Mouse (Mus musculus) CD8-positive naive resting alpha-beta T cell, adult 2 months (primary cell): ENCODE data around the gene Scarb1.

Experiments used
- DNase-seq, 2 experiments: peaks; one replicate each; pipeline ENCODE4 v3.0.0; 2022; ENCODE audit warnings: low read depth in 2 of 2, low spot score in 2 of 2

The Scarb1 gene

DNA sequence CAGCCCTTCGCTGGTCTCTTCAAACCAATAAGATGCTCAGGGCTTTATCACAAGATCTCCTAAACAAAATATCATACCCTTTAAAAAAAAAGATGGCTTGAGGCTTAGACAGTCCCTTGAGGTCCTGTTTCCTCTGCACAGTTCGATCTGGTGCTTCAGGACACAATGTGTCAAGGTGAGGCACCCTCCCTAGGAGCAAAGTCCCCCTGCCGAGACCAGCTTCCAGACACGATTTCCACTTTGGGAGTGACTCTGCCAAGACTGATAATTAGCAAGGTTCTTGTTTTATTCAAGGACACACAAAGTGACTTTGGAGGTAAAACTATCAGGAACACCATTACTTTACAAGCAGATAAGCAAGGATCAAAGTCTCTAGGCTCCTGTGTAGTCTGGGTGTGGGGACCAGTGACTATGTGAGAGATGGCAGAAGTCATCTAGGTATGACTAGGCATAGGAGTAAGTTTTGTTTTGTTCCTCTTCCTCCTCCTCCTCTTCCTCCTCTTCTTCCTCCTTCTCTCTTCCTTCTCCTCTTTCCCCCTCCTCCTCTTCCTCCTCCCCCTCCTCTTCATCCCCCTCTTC lies 24.0 kb upstream of the Scarb1 start:
- DNase-seq = no peak

GRCm38 (mm10) chr5:125363894-125364293 lies 23.0 kb upstream of the Scarb1 start:
- no peak for DNase-seq

- no peak for DNase-seq
Measured at GRCm38 (mm10) chr5:125360981-125361510, 20.2 kb upstream of the Scarb1 start.

- no peak for DNase-seq
Measured at GRCm38 (mm10) chr5:125360566-125360965, 19.7 kb upstream of the Scarb1 start.

GRCm38 (mm10) chr5:125358270-125358608 lies 17.3 kb upstream of the Scarb1 start:
- DNase-seq = no peak

DNA sequence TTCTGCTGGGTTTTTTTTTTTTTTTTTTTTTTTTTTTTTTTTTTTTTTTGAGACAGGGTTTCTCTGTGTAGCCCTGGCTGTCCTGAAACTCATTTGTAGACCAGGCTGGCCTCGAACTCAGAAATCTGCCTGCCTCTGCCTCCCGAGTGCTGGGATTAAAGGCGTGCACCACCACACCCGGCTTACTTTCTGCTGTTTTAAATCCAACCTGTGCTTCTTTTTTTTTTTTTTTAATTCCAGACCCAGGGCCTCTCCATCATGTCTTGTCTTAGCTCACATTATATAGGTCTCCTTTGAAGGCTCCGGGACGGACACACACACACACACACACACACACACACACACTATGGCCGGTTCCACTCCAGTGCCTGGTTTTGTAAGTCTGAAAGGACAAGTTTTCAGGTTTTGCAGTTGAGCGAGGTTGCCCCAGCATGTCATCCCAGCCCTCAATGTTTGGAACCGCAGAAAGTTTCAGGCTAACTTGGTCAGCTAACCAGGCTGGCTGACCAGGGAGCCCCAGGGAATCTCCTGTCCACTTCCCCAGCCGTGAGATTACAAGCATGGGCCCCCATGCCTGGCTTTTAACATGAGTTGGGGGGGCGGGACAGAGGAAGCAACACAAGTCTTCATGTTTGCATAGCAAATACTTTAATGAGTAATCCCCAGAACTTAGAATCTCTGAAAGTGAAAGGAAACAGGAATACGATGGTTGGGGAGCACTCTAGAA lies 16.8 kb upstream of the Scarb1 start:
- no peak for DNase-seq

DNA sequence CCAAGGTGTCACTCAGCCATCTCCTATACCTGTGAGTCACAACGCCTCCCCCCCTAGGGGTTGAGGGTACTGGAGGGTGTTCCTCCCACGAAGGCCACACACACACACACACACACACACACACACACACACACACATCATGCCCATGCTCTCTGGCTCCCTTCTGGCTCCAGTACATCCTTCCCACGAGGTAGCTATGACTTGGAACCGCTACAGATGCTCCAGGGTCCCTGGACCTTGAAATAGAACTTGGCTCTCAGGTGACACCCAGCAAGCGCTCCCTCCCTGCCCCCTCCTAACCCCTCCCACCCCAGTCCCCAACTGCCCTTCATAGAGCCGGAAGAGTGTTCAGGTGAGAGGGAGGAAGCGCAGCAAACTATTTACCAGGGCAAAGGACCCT lies 14.8 kb upstream of the Scarb1 start:
- no peak for DNase-seq

DNA sequence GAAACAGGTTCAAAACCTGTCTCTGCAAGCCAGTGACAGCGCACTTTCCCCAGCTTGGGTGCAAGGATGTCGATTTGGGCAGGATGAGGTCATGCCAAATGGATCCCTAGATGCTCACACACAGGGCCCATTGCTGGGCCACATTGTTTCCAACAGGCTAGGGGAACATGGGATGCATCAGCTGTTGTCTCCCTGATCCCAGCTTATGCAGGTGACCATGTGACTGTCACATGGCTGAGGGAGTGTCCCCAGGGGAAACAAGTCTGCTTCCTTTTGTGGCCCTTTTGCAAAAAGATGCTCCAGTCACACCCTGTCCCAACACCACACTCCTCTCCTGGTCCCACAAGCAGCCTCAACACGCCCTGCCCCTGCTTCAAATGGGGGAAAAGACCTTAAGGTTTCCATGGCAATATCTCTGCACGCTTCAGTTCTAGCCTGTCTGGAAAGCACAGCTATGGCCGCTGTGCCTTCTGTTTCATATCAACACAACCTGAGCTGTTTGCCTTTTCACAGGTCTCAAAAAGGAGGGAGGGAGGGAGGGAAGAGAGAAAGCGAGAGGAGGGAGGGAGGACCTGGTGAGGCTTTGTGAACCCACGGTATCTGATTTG lies 14.1 kb upstream of the Scarb1 start:
- DNase-seq = no peak

DNA sequence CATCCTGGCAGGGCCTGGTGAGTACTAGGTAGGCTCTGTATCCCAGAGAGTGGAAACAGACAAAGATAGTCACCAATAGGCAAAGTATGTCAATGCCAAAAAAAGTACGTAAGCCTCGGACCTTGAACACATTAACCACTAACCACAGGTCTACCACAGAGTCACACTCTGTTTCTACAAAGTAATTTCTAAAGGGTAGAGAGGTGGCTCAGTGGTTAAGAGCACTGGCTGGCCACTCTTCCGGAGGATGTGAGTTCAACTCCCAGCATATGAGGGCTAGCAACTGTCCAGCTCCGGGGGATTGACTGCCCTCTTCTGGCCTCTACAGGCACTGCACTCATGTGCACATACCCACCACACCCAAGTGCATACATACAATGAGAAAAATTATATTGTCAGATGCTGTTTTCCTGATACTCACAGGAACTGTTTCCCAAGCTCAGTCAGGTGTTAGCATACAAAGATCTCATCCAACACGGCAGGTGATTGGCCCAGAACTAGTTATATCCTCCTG lies 11.9 kb upstream of the Scarb1 start:
- DNase-seq = no peak

- DNase-seq = no peak
Measured at GRCm38 (mm10) chr5:125351939-125352338, 11.0 kb upstream of the Scarb1 start.

DNA sequence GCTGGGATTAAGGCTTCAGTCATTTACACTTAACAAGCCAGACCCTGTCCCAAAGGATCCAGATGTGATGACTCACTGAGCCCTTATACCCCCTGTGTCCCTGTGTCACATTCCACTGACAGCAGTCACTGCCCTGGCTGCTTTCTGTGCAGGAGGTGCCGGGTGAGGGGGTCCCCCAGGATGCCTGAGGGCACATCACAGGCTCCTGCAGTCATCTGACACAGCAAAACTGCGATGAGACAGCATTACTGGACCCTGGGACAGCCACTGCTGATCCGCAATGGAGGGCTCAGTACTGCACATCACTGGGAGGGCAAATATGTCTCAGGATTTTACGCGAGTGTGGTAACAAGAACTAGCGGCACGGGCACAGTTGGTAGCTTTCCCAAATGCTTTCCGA lies 10.2 kb upstream of the Scarb1 start:
- no peak for DNase-seq

GRCm38 (mm10) chr5:125349391-125349790 lies 8.5 kb upstream of the Scarb1 start:
- no peak for DNase-seq

GRCm38 (mm10) chr5:125348487-125348886 lies 7.6 kb upstream of the Scarb1 start:
- peak; percentile 45 to 64 for DNase-seq

DNA sequence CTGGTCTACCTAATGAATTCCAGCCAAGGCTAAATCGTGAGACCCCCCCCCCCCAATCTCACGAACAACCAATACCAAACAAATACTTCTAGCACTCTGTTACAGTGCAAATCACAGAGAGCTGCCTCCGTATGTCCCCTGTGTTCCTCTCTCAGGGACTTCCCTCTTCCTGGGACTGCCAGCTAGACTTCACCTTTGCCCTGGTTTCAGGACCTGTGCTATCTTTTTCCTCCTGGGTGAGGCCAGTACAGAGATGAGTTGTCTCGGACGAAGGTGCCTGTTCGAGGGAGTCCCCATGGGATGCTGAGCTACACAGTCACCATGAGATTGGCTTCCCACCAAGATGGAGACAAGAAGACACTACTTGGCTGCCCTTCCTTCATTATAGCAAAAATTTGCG lies 7.2 kb upstream of the Scarb1 start:
- DNase-seq = no peak

DNA sequence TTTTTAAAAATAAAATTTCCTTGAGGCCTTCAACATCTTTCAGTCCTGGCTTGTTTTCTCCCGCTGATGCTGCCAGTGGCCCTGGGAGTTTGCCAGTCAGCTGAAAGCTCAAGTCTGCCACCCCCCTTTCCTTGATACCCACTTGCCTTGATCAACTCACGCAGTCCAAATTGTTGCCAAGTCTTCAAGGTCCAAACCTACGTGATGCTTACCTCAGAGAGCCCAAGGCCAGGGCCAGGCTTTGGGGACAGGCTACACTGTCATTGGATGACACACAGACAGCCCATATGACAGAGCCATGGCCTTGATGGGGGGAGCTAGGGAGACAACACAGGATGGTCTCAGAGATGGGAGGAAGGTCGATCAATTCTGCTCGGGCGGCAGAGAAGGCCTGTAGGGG lies 3.4 kb upstream of the Scarb1 start:
- DNase-seq = no peak

- no peak for DNase-seq
Measured at GRCm38 (mm10) chr5:125341459-125342090, 681 bp upstream of the Scarb1 start.

DNA sequence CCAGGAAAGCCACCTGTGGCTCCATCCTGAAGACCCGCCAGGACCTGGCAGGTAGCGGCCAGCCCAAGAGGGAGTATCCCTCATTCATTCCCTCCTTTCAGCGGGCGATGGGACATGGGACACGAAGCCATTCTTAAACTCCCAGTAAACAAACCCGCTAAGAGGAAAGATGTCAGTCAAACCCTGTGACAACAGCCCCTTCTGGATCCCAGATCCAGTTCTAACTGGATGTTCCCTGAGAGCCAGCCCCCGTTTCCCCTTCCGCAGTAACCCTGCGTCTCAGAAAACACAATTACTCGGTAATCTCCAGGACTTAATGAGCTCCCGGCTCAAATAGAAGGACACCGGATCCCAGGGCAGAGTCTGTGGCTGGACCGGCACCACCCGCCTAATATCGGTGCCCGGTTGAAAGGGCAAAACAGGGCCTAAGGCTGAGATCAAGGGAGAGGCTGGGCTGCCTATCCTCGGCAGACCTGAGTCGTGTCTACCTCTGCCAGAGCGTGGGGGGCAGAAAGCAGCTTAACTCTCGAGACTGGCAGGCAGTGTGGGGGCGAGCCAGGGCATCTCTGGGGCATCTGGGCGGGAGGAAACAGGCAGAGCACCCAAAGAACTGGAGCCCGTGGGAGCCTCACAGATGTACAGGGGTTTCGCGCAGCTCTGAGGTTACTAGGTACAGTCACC lies 903 bp downstream of the Scarb1 start:
- DNase-seq = peak in 1 of 2 experiments; percentile 3

- DNase-seq = peak; percentile 13 to 32
Measured at GRCm38 (mm10) chr5:125339108-125339751, 1.7 kb downstream of the Scarb1 start.

- DNase-seq = no peak
Measured at GRCm38 (mm10) chr5:125337526-125337925, 3.4 kb downstream of the Scarb1 start.

DNA sequence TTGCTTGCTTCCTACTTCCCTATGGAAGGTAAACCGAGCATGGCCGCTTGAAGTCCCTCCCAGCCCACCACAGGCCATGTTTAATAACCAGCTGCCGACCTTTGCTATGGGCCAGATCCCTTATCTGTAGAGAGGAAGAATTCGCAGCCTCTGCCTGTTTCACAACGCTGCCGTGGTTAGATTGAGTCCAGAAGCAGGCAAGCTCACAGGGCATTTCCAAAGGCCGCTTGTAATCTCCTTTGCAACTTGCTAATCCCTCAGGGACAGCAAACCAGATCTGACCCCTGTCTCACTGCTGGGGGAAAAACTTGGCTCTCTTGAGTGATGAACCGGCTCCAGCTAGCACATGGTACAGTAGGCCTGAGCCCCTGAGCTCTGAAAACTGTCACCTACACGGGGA lies 3.9 kb downstream of the Scarb1 start:
- no peak for DNase-seq

DNA sequence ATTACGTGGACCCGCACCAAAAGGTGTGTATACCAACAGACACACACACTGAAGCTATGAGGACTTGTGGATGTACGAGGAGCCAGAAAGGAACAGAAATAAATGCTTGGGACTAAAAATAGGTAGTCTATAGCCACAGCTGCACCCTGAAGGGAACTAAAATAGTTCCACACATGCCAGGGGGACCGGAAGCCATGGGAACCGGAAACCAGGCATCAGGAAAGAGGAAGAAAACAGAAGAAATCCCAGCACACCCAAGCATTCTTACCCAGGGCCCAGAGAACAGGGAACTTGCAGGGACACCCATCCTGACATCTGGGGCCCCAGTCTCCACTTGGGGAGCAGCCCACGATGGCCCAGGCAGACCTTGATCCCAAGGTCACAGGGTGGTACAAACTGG lies 7.9 kb downstream of the Scarb1 start:
- no peak for DNase-seq
